ENCODE assay signal across 18 mouse cellular contexts in the genomic region with DNA sequence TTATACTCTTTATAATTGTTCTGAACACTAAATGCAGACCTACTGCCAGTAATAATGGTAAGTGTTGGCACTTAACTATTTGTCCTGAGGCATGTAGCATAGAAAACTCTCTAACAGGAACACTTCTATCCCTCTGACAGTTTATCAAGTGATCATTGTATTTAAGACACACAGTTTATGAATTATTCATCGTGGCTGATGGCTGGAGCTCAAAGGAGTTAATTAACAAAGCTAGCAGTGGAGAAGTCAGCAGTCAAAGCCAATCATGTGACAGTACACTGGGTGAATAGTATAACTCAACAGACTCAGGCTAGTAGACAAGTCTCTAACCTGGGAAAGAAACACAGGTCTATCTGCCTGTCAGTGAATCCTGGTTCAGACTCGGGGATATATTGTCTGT. TPM values are rescaled to one million over a fixed set of nuclear protein-coding genes. Genes with fewer than 3 reads are reported as not detected.
DNase-seq lines count a peak whose midpoint lies in the region; ATAC-seq lines count a peak whose summit lies in the region.
"Had no signal": no experiment of that assay in that cellular context is flagged by ENCODE, and none has a peak within 500 bp of the region (broad histone marks: within the 10 kb centered on the region; RNA-seq: fewer than 3 reads in every experiment).

No protein-coding gene starts in this region.

- no peak for DNase-seq in midbrain, embryonic 11.5 days (ENCODE audit: low spot score, missing footprints)
- DNase-seq in midbrain, embryonic 10.5 days (ENCODE audit: low spot score), result no peak
- DNase-seq in retina, postnatal 1 day, result peak; percentile 13
- no peak for DNase-seq in spleen, adult 18-20 months
- no peak for DNase-seq in embryonic facial prominence, embryonic 10.5 days (ENCODE audit: low spot score)
- DNase-seq: cerebellum, adult 11-12 months; heart, adult 2 months; lung, postnatal 14 days; right cerebral cortex, postnatal 14 days had no signal

- H3K4me3 ChIP-seq in midbrain, embryonic 11.5 days (ENCODE audit: low read depth, low read length), result no peak overlapping the region
- H3K4me3 ChIP-seq in midbrain, embryonic 10.5 days, result no peak overlapping the region
- H3K4me3 ChIP-seq in forebrain, embryonic 16.5 days (replicated peaks; ENCODE audit: low read length), result no peak overlapping the region
- no peak overlapping the region for H3K4me3 ChIP-seq in midbrain, embryonic 12.5 days
- no peak overlapping the region for H3K4me3 ChIP-seq in embryonic facial prominence, embryonic 10.5 days
- H3K4me3 ChIP-seq: heart, adult 2 months; limb, embryonic 13.5 days; liver, embryonic 15.5 days had no signal

- WGBS in midbrain, embryonic 11.5 days, result 73% methylated on average over 2 of the region's 2 CpGs
- WGBS in midbrain, embryonic 10.5 days, result 69% methylated on average over 2 of the region's 2 CpGs
- 21% methylated on average over 2 of the region's 2 CpGs for WGBS in forebrain, embryonic 16.5 days
- WGBS in midbrain, embryonic 12.5 days, result 52% methylated on average over 2 of the region's 2 CpGs
- WGBS in embryonic facial prominence, embryonic 10.5 days, result 65% methylated on average over 2 of the region's 2 CpGs

- H3K9ac ChIP-seq in midbrain, embryonic 11.5 days (ENCODE audit: low read length), result no peak overlapping the region
- no peak overlapping the region for H3K9ac ChIP-seq in forebrain, embryonic 16.5 days (replicated peaks; ENCODE audit: low read depth, low read length)
- no peak overlapping the region for H3K9ac ChIP-seq in midbrain, embryonic 12.5 days (replicated peaks)
- H3K9ac ChIP-seq: limb, embryonic 13.5 days; liver, embryonic 15.5 days had no signal

- peak; percentile 82 for ATAC-seq in midbrain, embryonic 11.5 days (ENCODE audit: low FRiP score)
- peak; percentile 94 for ATAC-seq in forebrain, embryonic 16.5 days
- peak; percentile 89 for ATAC-seq in midbrain, embryonic 12.5 days (ENCODE audit: low FRiP score, low read depth)
- ATAC-seq in megakaryocyte, adult 5-6 weeks (ENCODE audit: poor library complexity, severe bottlenecking), result no peak
- ATAC-seq: inflammation-experienced regulatory T-cells, adult 6 months; Patski had no signal

- no peak overlapping the region for H3K4me2 ChIP-seq in midbrain, embryonic 11.5 days
- H3K4me2 ChIP-seq in forebrain, embryonic 16.5 days (ENCODE audit: low read length), result no peak overlapping the region
- no peak overlapping the region for H3K4me2 ChIP-seq in midbrain, embryonic 12.5 days (replicated peaks)
- H3K4me2 ChIP-seq: limb, embryonic 13.5 days; liver, embryonic 15.5 days had no signal

- H3K36me3 ChIP-seq in midbrain, embryonic 11.5 days (ENCODE audit: control insufficient read depth, insufficient read depth, low read length), result no peaks in the 10 kb centered on the region
- H3K36me3 ChIP-seq in midbrain, embryonic 10.5 days, result no peaks in the 10 kb centered on the region
- no peaks in the 10 kb centered on the region for H3K36me3 ChIP-seq in forebrain, embryonic 16.5 days (ENCODE audit: control insufficient read depth, insufficient read depth)
- no peaks in the 10 kb centered on the region for H3K36me3 ChIP-seq in midbrain, embryonic 12.5 days
- H3K36me3 ChIP-seq in embryonic facial prominence, embryonic 10.5 days (replicated peaks), result no peaks in the 10 kb centered on the region
- H3K36me3 ChIP-seq: limb, embryonic 13.5 days; liver, embryonic 15.5 days had no signal

- H3K4me1 ChIP-seq in midbrain, embryonic 11.5 days (ENCODE audit: control insufficient read depth, insufficient read depth, low read length), result no peaks in the 10 kb centered on the region
- peaks cover 6% of the 10 kb centered on the region for H3K4me1 ChIP-seq in midbrain, embryonic 10.5 days
- peaks cover 3% of the 10 kb centered on the region for H3K4me1 ChIP-seq in forebrain, embryonic 16.5 days (replicated peaks; ENCODE audit: control insufficient read depth, insufficient read depth, low read length)
- peaks cover 4% of the 10 kb centered on the region; the same call in 1 of the 2 replicates for H3K4me1 ChIP-seq in midbrain, embryonic 12.5 days
- no peaks in the 10 kb centered on the region for H3K4me1 ChIP-seq in embryonic facial prominence, embryonic 10.5 days
- H3K4me1 ChIP-seq: limb, embryonic 13.5 days; liver, embryonic 15.5 days had no signal

- H3K9me3 ChIP-seq in midbrain, embryonic 11.5 days (ENCODE audit: control insufficient read depth, low read length), result no peaks in the 10 kb centered on the region
- no peaks in the 10 kb centered on the region for H3K9me3 ChIP-seq in midbrain, embryonic 10.5 days (replicated peaks)
- H3K9me3 ChIP-seq in forebrain, embryonic 16.5 days (ENCODE audit: control insufficient read depth, low read length), result no peaks in the 10 kb centered on the region
- H3K9me3 ChIP-seq in midbrain, embryonic 12.5 days, result no peaks in the 10 kb centered on the region
- no peaks in the 10 kb centered on the region for H3K9me3 ChIP-seq in embryonic facial prominence, embryonic 10.5 days
- H3K9me3 ChIP-seq: limb, embryonic 13.5 days; liver, embryonic 15.5 days had no signal

- H3K27ac ChIP-seq in midbrain, embryonic 11.5 days (ENCODE audit: low read depth, low read length), result no peak overlapping the region
- no peak overlapping the region for H3K27ac ChIP-seq in midbrain, embryonic 10.5 days (replicated peaks)
- H3K27ac ChIP-seq in forebrain, embryonic 16.5 days (ENCODE audit: low read length), result no peak overlapping the region
- no peak overlapping the region for H3K27ac ChIP-seq in midbrain, embryonic 12.5 days (replicated peaks)
- no peak overlapping the region for H3K27ac ChIP-seq in embryonic facial prominence, embryonic 10.5 days (replicated peaks)
- H3K27ac ChIP-seq: heart, adult 2 months; kidney, postnatal 0 days; limb, embryonic 13.5 days; liver, embryonic 15.5 days had no signal

- no peaks in the 10 kb centered on the region for H3K27me3 ChIP-seq in midbrain, embryonic 11.5 days (ENCODE audit: control insufficient read depth, insufficient read depth, low read length)
- H3K27me3 ChIP-seq in midbrain, embryonic 10.5 days (ENCODE audit: low read depth, poor library complexity, severe bottlenecking), result no peaks in the 10 kb centered on the region
- no peaks in the 10 kb centered on the region for H3K27me3 ChIP-seq in forebrain, embryonic 16.5 days (replicated peaks; ENCODE audit: control insufficient read depth, insufficient read depth, low read length)
- no peaks in the 10 kb centered on the region for H3K27me3 ChIP-seq in midbrain, embryonic 12.5 days
- no peaks in the 10 kb centered on the region for H3K27me3 ChIP-seq in embryonic facial prominence, embryonic 10.5 days (replicated peaks; ENCODE audit: low read depth, poor library complexity, severe bottlenecking)
- H3K27me3 ChIP-seq: limb, embryonic 13.5 days; liver, embryonic 15.5 days; Patski had no signal

RNA-seq across cellular contexts. Expression of a gene that starts 49.5 kb away (rescaled TPM):
- 7.0 and 8.6 TPM in 2 replicates for polyA plus RNA-seq in midbrain, embryonic 11.5 days (2014; fragmentation: Nextera tagmentation; extraction: Ambion mirVana)
- polyA plus RNA-seq in midbrain, embryonic 10.5 days (2016; fragmentation: Nextera tagmentation; extraction: Ambion mirVana), result 3.4 and 6.1 TPM in 2 replicates
- polyA plus RNA-seq in forebrain, embryonic 16.5 days (2015; fragmentation: Nextera tagmentation; extraction: Ambion mirVana), result 14.0 and 15.6 TPM in 2 replicates
- polyA plus RNA-seq in midbrain, embryonic 12.5 days (2016; fragmentation: Nextera tagmentation; extraction: Ambion mirVana), result 11.1 and 14.0 TPM in 2 replicates
- not detected in 2 replicates for total RNA-seq in megakaryocyte, adult 5-6 weeks (2015)
- not detected in 2 replicates for total RNA-seq in megakaryocyte, adult 5-6 weeks (2017)
- polyA plus RNA-seq in embryonic facial prominence, embryonic 10.5 days (2016; fragmentation: Nextera tagmentation; extraction: Ambion mirVana), result 0.62 and 0.85 TPM in 2 replicates
- total RNA-seq: common myeloid progenitor, adult 5-6 weeks had no signal
- polyA plus RNA-seq: inflammation-experienced regulatory T-cells, adult 6 months had no signal
